Comparison of ENCODE assay signal across 8 mouse cellular contexts in genomic region chr10:77031768-77032375, GRCm38 (mm10). TPM values are rescaled to one million over a fixed set of nuclear protein-coding genes. Genes with fewer than 3 reads are reported as not detected.
A peak's percentile ranks its signal among the peaks of the same experiment; 100 is the strongest.
DNase-seq lines count a peak whose midpoint lies in the region; ATAC-seq and TF ChIP-seq lines count a peak whose summit lies in the region.

TSS of gene Slc19a1 (plus strand) at chr10:77032241.

- intact Hi-C loops in gastrocnemius, adult 2 months (cut with DNase I), result loop anchor here (5.0 kb wide), 1 partner anchor 70 kb away; the partner anchor contains the start of gene Pcbp3

- no peak for TF ChIP-seq RAD21 in CH12.LX (IDR thresholded peaks at IDR 0.05; ENCODE audit: low read depth, low read length)

- ATAC-seq in common myeloid progenitor, adult 5-6 weeks (replicated peaks; ENCODE audit: low read depth, poor library complexity, severe bottlenecking), result no peak
- ATAC-seq in intestine, embryonic 15.5 days, result no peak
- ATAC-seq in limb, embryonic 11.5 days (ENCODE audit: insufficient number of reproducible peaks, low FRiP score, low TSS enrichment, low read depth), result peak; percentile 5; the same call in 1 of the 2 replicates
- ATAC-seq in stomach, embryonic 14.5 days (ENCODE audit: insufficient number of reproducible peaks, insufficient read depth, low FRiP score, low read depth), result no peak

- no peak for TF ChIP-seq POLR2A in CH12.LX (IDR thresholded peaks at IDR 0.05; ENCODE audit: low read depth, low read length)

- peaks cover 0 to 10% of the 10 kb centered on the region in 2 experiments for H3K36me3 ChIP-seq in CH12.LX (replicated peaks in 1 of 2; ENCODE audit: control insufficient read depth in 1 of 2, insufficient read depth in 1 of 2, low read length in 1 of 2)
- no peaks in the 10 kb centered on the region for H3K36me3 ChIP-seq in intestine, embryonic 15.5 days
- H3K36me3 ChIP-seq in limb, embryonic 11.5 days (ENCODE audit: control insufficient read depth, insufficient read depth, low read length), result no peaks in the 10 kb centered on the region
- H3K36me3 ChIP-seq in stomach, embryonic 14.5 days (ENCODE audit: control insufficient read depth, insufficient read depth, low read length), result no peaks in the 10 kb centered on the region

- peak within 1 kb of the TSS; percentile 85 for H3K4me3 ChIP-seq in gastrocnemius, adult 2 months
- H3K4me3 ChIP-seq in CH12.LX (replicated peaks in 1 of 3; ENCODE audit: low read depth in 2 of 3, low read length in 2 of 3, poor library complexity in 1 of 3), result peak within 1 kb of the TSS; percentile 66 to 67 (median 66)
- peak within 1 kb of the TSS; percentile 59 for H3K4me3 ChIP-seq in intestine, embryonic 15.5 days (replicated peaks)
- peak within 1 kb of the TSS; percentile 69 for H3K4me3 ChIP-seq in limb, embryonic 11.5 days (ENCODE audit: low read depth, low read length)
- H3K4me3 ChIP-seq in stomach, embryonic 14.5 days (ENCODE audit: low read depth, low read length), result peak within 1 kb of the TSS; percentile 64

- H3K9me3 ChIP-seq in CH12.LX (replicated peaks; ENCODE audit: low read length), result peaks cover 6% of the 10 kb centered on the region
- H3K9me3 ChIP-seq in intestine, embryonic 15.5 days, result no peaks in the 10 kb centered on the region
- no peaks in the 10 kb centered on the region for H3K9me3 ChIP-seq in limb, embryonic 11.5 days (ENCODE audit: control insufficient read depth, low read length)
- no peaks in the 10 kb centered on the region for H3K9me3 ChIP-seq in stomach, embryonic 14.5 days (ENCODE audit: control insufficient read depth, low read depth, low read length)

- peak within 1 kb of the TSS; percentile 65 for H3K4me2 ChIP-seq in CH12.LX (ENCODE audit: insufficient read depth, low read depth, poor library complexity, severe bottlenecking)
- H3K4me2 ChIP-seq in intestine, embryonic 15.5 days (replicated peaks), result peak within 1 kb of the TSS; percentile 95
- H3K4me2 ChIP-seq in limb, embryonic 11.5 days (ENCODE audit: low read depth, severe bottlenecking), result peak within 1 kb of the TSS; percentile 84
- H3K4me2 ChIP-seq in stomach, embryonic 14.5 days (replicated peaks; ENCODE audit: low read depth, low read length), result peak within 1 kb of the TSS; percentile 68

- DNase-seq in gastrocnemius, adult 2 months, result no peak
- no peak for DNase-seq in gastrocnemius, postnatal 25 days
- no peak for DNase-seq in CH12.LX (ENCODE audit: extremely low read depth)
- DNase-seq in limb, embryonic 11.5 days (ENCODE audit: low spot score), result no peak
- no peak for DNase-seq in retina, postnatal 1 day

- TF ChIP-seq EP300 in CH12.LX (IDR thresholded peaks at IDR 0.05; ENCODE audit: low read length), result no peak

- H3K4me1 ChIP-seq in CH12.LX (ENCODE audit: control insufficient read depth in 1 of 2, insufficient read depth in 2 of 2), result peaks cover 7 to 20% of the 10 kb centered on the region in 2 experiments
- peaks cover 21% of the 10 kb centered on the region for H3K4me1 ChIP-seq in intestine, embryonic 15.5 days (replicated peaks)
- peaks cover 12% of the 10 kb centered on the region for H3K4me1 ChIP-seq in limb, embryonic 11.5 days (ENCODE audit: control insufficient read depth, insufficient read depth, low read length)
- peaks cover 16% of the 10 kb centered on the region for H3K4me1 ChIP-seq in stomach, embryonic 14.5 days (ENCODE audit: control insufficient read depth, insufficient read depth, low read length)

- WGBS in intestine, embryonic 15.5 days, result 43% methylated on average over 13 of the region's 13 CpGs
- 34% methylated on average over 13 of the region's 13 CpGs for WGBS in limb, embryonic 11.5 days
- 48% methylated on average over 13 of the region's 13 CpGs for WGBS in stomach, embryonic 14.5 days

- in situ Hi-C loops in CH12.LX (cut with MboI; ENCODE audit: low pct_ligation_motif_present, low pct_unique_long_range_greater_than_20kb, low sequenced_read_pairs), result no loop called here

- H3K27ac ChIP-seq in gastrocnemius, adult 2 months, result peak within 1 kb of the TSS; percentile 84
- no peak within 1 kb of the TSS for H3K27ac ChIP-seq in CH12.LX (ENCODE audit: insufficient read depth, low read depth)
- H3K27ac ChIP-seq in intestine, embryonic 15.5 days, result peak within 1 kb of the TSS; percentile 64; the same call in 1 of the 2 replicates
- H3K27ac ChIP-seq in limb, embryonic 11.5 days (replicated peaks; ENCODE audit: low read depth, low read length), result no peak within 1 kb of the TSS; the same call in 1 of the 2 replicates
- H3K27ac ChIP-seq in stomach, embryonic 14.5 days (ENCODE audit: low read length), result peak within 1 kb of the TSS; percentile 61; the same call in 1 of the 2 replicates

- H3K9ac ChIP-seq in CH12.LX (ENCODE audit: insufficient read depth, low read depth), result peak within 1 kb of the TSS; percentile 37
- H3K9ac ChIP-seq in intestine, embryonic 15.5 days, result peak within 1 kb of the TSS; percentile 73
- H3K9ac ChIP-seq in limb, embryonic 11.5 days (ENCODE audit: low read length), result peak within 1 kb of the TSS; percentile 50
- H3K9ac ChIP-seq in stomach, embryonic 14.5 days (replicated peaks; ENCODE audit: low read depth, low read length), result peak within 1 kb of the TSS; percentile 53

- dilution Hi-C loops in CH12.LX (cut with MboI; ENCODE audit: extremely low pct_ligation_motif_present, extremely low pct_unique_long_range_greater_than_20kb, low sequenced_read_pairs), result no loop called here

- TF ChIP-seq CTCF in gastrocnemius, adult 2 months (IDR thresholded peaks at IDR 0.05), result no peak
- no peak for TF ChIP-seq CTCF in CH12.LX (conservative IDR thresholded peaks at IDR 0.05 in 1 of 2, IDR thresholded peaks at IDR 0.05 in 1 of 2; ENCODE audit: low read depth in 2 of 2, low read length in 2 of 2)

- peaks cover 33% of the 10 kb centered on the region for H3K79me2 ChIP-seq in CH12.LX (replicated peaks; ENCODE audit: control insufficient read depth, extremely low read depth, insufficient read depth, poor library complexity, severe bottlenecking)

- peaks cover 42% of the 10 kb centered on the region for H3K27me3 ChIP-seq in CH12.LX (replicated peaks)
- no peaks in the 10 kb centered on the region for H3K27me3 ChIP-seq in intestine, embryonic 15.5 days (replicated peaks)
- H3K27me3 ChIP-seq in limb, embryonic 11.5 days (ENCODE audit: control insufficient read depth, insufficient read depth, low read length), result no peaks in the 10 kb centered on the region
- no peaks in the 10 kb centered on the region for H3K27me3 ChIP-seq in stomach, embryonic 14.5 days (ENCODE audit: control insufficient read depth, insufficient read depth, low read length)

TF ChIP-seq in CH12.LX, 34 proteins besides CTCF, POLR2A, EP300 and RAD21:
- TF ChIP-seq E2F4 (IDR thresholded peaks at IDR 0.05; ENCODE audit: insufficient replicate concordance, low read depth, low read length) (no peak), KAT2A (IDR thresholded peaks at IDR 0.05; ENCODE audit: insufficient replicate concordance, low read length) (no peak), ZNF384 (IDR thresholded peaks at IDR 0.05; ENCODE audit: low read depth, low read length) (no peak), USF1 (IDR thresholded peaks at IDR 0.05; ENCODE audit: low read depth, low read length) (no peak), NELFE (IDR thresholded peaks at IDR 0.05; ENCODE audit: low read depth, low read length) (no peak)

RNA-seq across cellular contexts. Expression of gene Slc19a1, which starts in this region (rescaled TPM):
- 1 to 10 TPM; 5.6 to 6.3 TPM for total RNA-seq in gastrocnemius, adult 2 months (2021)
- total RNA-seq in gastrocnemius, postnatal 25 days (2021), result 1 to 10 TPM; 5.3 to 5.7 TPM
- total RNA-seq in CH12.LX (2012; rRNA removed), result 50.2 and 54.4 TPM in 2 replicates
- total RNA-seq in CH12.LX (2014; rRNA removed), result 36.0 and 40.1 TPM in 2 replicates
- polyA plus RNA-seq in CH12.LX (2012; ENCODE audit: insufficient read length, low read depth), result 53.3 and 59.8 TPM in 2 replicates
- 15.1 and 28.0 TPM in 2 replicates for total RNA-seq in common myeloid progenitor, adult 5-6 weeks (2017)
- 43.1 and 50.9 TPM in 2 replicates for polyA plus RNA-seq in intestine, embryonic 15.5 days (2015; fragmentation: Nextera tagmentation; extraction: Ambion mirVana)
- 29.2 and 34.1 TPM in 2 replicates for polyA plus RNA-seq in limb, embryonic 11.5 days (2014; fragmentation: Nextera tagmentation; extraction: Ambion mirVana)
- polyA plus RNA-seq in stomach, embryonic 14.5 days (2014; fragmentation: Nextera tagmentation; extraction: Ambion mirVana), result 30.2 and 35.4 TPM in 2 replicates

Comparison
In these comparisons a context has a peak if more than half of its experiments do, and no peak if none do; other contexts are left out.
1. H3K27ac ChIP-seq: peak in gastrocnemius, adult 2 months (single experiment), intestine, embryonic 15.5 days (single experiment) and stomach, embryonic 14.5 days (single experiment); none in CH12.LX (single experiment) and limb, embryonic 11.5 days (single experiment).
2. Peak in every context shown above with its lines, with median percentiles within 50 percentile points of each other: H3K4me3 ChIP-seq, H3K4me2 ChIP-seq and H3K9ac ChIP-seq.